Mouse (Mus musculus) liver, embryonic 16.5 days (tissue): ENCODE results near the gene Crb1. TPM values are rescaled to one million over a fixed set of nuclear protein-coding genes. Genes with fewer than 3 reads are reported as not detected.

Source experiments
- ATAC-seq: fragments of 200-750 bp; cut with Nextera tagmentation; 2 replicates; pipeline ENCODE4 v1.8.0; 2017; ENCODE audit warnings: low read depth, mild to moderate bottlenecking, moderate number of reproducible peaks, moderate library complexity
- H3K27ac ChIP-seq: fragments of 300-500 bp; sonication (generic); 2 replicates; pipeline ENCODE4 v1.5.1; 2014; ENCODE audit warnings: mild to moderate bottlenecking, low read length
- H3K27me3 ChIP-seq: fragments of 300-500 bp; sonication (generic); 2 replicates; pipeline ENCODE4 v1.6.1; 2014; ENCODE audit warnings: low read depth, low read length, mixed read lengths; ENCODE audit not compliant: control insufficient read depth, insufficient read depth
- H3K36me3 ChIP-seq: fragments of 300-500 bp; sonication (generic); 2 replicates; pipeline ENCODE4 v1.6.1; 2014; ENCODE audit warnings: mild to moderate bottlenecking; ENCODE audit not compliant: control insufficient read depth, insufficient read depth
- H3K4me1 ChIP-seq: fragments of 300-500 bp; sonication (generic); 2 replicates; pipeline ENCODE4 v1.6.1; 2014; ENCODE audit warnings: low read depth, low read length, mixed read lengths; ENCODE audit not compliant: control insufficient read depth
- H3K4me2 ChIP-seq: fragments of 300-500 bp; sonication (generic); 2 replicates; pipeline ENCODE4 v1.6.1; 2014; ENCODE audit warnings: low read depth, low read length, mixed read lengths
- H3K4me3 ChIP-seq: fragments of 300-500 bp; sonication (generic); 2 replicates; pipeline ENCODE4 v1.5.1; 2014; ENCODE audit warnings: low read depth, mild to moderate bottlenecking, low read length
- H3K9ac ChIP-seq: fragments of 300-500 bp; sonication (generic); 2 replicates; pipeline ENCODE4 v1.6.1; 2014; ENCODE audit warnings: low read depth, low read length
- H3K9me3 ChIP-seq: fragments of 300-500 bp; sonication (generic); replicated peaks from 2 replicates; pipeline ENCODE4 v1.6.1; 2016; ENCODE audit warnings: low read length; ENCODE audit not compliant: control insufficient read depth
- WGBS: fragments of 180-500 bp; shearing (Covaris S2); extraction: QIAGEN DNeasy Blood & Tissue Kit; methylation state at CpG from one replicate; pipeline ENCODE4 v1.1.7; 2014; ENCODE audit not compliant: insufficient replicate concordance; 5-methylcytosine and 5-hydroxymethylcytosine counted together
- polyA plus RNA-seq: library from polyadenylated mRNA; unstranded; fragments of >200 nt; fragmentation: Nextera tagmentation; extraction: Ambion mirVana; gene quantifications from 2 replicates; pipeline ENCODE4 v1.2.1, GENCODE M21; 2015

The Crb1 gene
- polyA plus RNA-seq, 1 experiment from 2014 or later, result not detected

GRCm38 (mm10) chr1:139252041-139252440 lies 124.9 kb downstream of the Crb1 start:
- no peak for ATAC-seq
- no peaks in the 10 kb centered on the region for H3K36me3 ChIP-seq
- no peaks in the 10 kb centered on the region for H3K9me3 ChIP-seq
- H3K4me3 ChIP-seq, result no peak overlapping the region
- H3K27ac ChIP-seq, result no peak overlapping the region
- no peaks in the 10 kb centered on the region for H3K27me3 ChIP-seq
- no peaks in the 10 kb centered on the region for H3K4me1 ChIP-seq
- 66% methylated on average over 3 of the region's 3 CpGs for WGBS
- no peak overlapping the region for H3K9ac ChIP-seq
- no peak overlapping the region for H3K4me2 ChIP-seq

- no peak overlapping the region for H3K4me2 ChIP-seq
- WGBS, result 59% methylated on average over 6 of the region's 6 CpGs
- H3K9ac ChIP-seq, result no peak overlapping the region
- no peaks in the 10 kb centered on the region for H3K27me3 ChIP-seq
- no peak overlapping the region for H3K4me3 ChIP-seq
- H3K9me3 ChIP-seq, result no peaks in the 10 kb centered on the region
- no peaks in the 10 kb centered on the region for H3K4me1 ChIP-seq
- H3K27ac ChIP-seq, result no peak overlapping the region
- H3K36me3 ChIP-seq, result no peaks in the 10 kb centered on the region
- ATAC-seq, result no peak
Observed at GRCm38 (mm10) chr1:139249159-139249558, 127.7 kb downstream of the Crb1 start.

- H3K9me3 ChIP-seq, result no peaks in the 10 kb centered on the region
- no peak overlapping the region for H3K27ac ChIP-seq
- no peaks in the 10 kb centered on the region for H3K36me3 ChIP-seq
- no peak overlapping the region for H3K9ac ChIP-seq
- WGBS, result 74% methylated on average over 12 of the region's 12 CpGs
- no peak overlapping the region for H3K4me2 ChIP-seq
- no peaks in the 10 kb centered on the region for H3K27me3 ChIP-seq
- no peak overlapping the region for H3K4me3 ChIP-seq
- no peak for ATAC-seq
- H3K4me1 ChIP-seq, result no peaks in the 10 kb centered on the region
Observed at GRCm38 (mm10) chr1:139246723-139247380, 130.0 kb downstream of the Crb1 start.

- Histone ChIP-seq H3K4me1 (no peaks in the 10 kb centered on the region), H3K27ac (no peak overlapping the region), H3K9me3 (no peaks in the 10 kb centered on the region), H3K4me2 (no peak overlapping the region), H3K36me3 (no peaks in the 10 kb centered on the region), H3K4me3 (no peak overlapping the region), H3K27me3 (no peaks in the 10 kb centered on the region), H3K9ac (no peak overlapping the region)
- ATAC-seq, result no peak
- WGBS, result 49% methylated on average over 5 of the region's 5 CpGs
Observed at GRCm38 (mm10) chr1:139236794-139237193, 140.1 kb downstream of the Crb1 start.

- Histone ChIP-seq H3K4me3 (no peak overlapping the region), H3K4me1 (no peaks in the 10 kb centered on the region), H3K4me2 (no peak overlapping the region), H3K27me3 (no peaks in the 10 kb centered on the region), H3K27ac (no peak overlapping the region), H3K9ac (no peak overlapping the region), H3K9me3 (no peaks in the 10 kb centered on the region), H3K36me3 (no peaks in the 10 kb centered on the region)
- ATAC-seq, result no peak
- WGBS, result 69% methylated on average over 3 of the region's 3 CpGs
Observed at GRCm38 (mm10) chr1:139234611-139235568, 142.0 kb downstream of the Crb1 start.

GRCm38 (mm10) chr1:139232636-139233035 lies 144.3 kb downstream of the Crb1 start:
- no peak overlapping the region for H3K4me3 ChIP-seq
- ATAC-seq, result no peak
- no peaks in the 10 kb centered on the region for H3K27me3 ChIP-seq
- no peaks in the 10 kb centered on the region for H3K36me3 ChIP-seq
- H3K9ac ChIP-seq, result no peak overlapping the region
- H3K27ac ChIP-seq, result no peak overlapping the region
- H3K4me2 ChIP-seq, result no peak overlapping the region
- H3K9me3 ChIP-seq, result no peaks in the 10 kb centered on the region
- no peaks in the 10 kb centered on the region for H3K4me1 ChIP-seq
- WGBS, result 41% methylated on average over 3 of the region's 3 CpGs

- Histone ChIP-seq H3K27me3 (no peaks in the 10 kb centered on the region), H3K4me2 (no peak overlapping the region), H3K36me3 (no peaks in the 10 kb centered on the region), H3K4me1 (no peaks in the 10 kb centered on the region), H3K9me3 (no peaks in the 10 kb centered on the region), H3K4me3 (no peak overlapping the region), H3K27ac (no peak overlapping the region), H3K9ac (no peak overlapping the region)
- ATAC-seq, result no peak
- WGBS, result 65% methylated on average over 6 of the region's 6 CpGs
Observed at GRCm38 (mm10) chr1:139224309-139224949, 152.5 kb downstream of the Crb1 start.

- H3K27ac ChIP-seq, result no peak overlapping the region
- no peaks in the 10 kb centered on the region for H3K36me3 ChIP-seq
- no peak overlapping the region for H3K4me2 ChIP-seq
- no peaks in the 10 kb centered on the region for H3K9me3 ChIP-seq
- H3K4me3 ChIP-seq, result no peak overlapping the region
- H3K27me3 ChIP-seq, result no peaks in the 10 kb centered on the region
- WGBS, result 42% methylated on average over 4 of the region's 4 CpGs
- no peaks in the 10 kb centered on the region for H3K4me1 ChIP-seq
- no peak overlapping the region for H3K9ac ChIP-seq
- no peak for ATAC-seq
Observed at GRCm38 (mm10) chr1:139223804-139224203, 153.1 kb downstream of the Crb1 start.

GRCm38 (mm10) chr1:139215311-139215710 lies 161.6 kb downstream of the Crb1 start:
- no peak overlapping the region for H3K27ac ChIP-seq
- WGBS, result 56% methylated on average over 8 of the region's 8 CpGs
- ATAC-seq, result no peak
- no peak overlapping the region for H3K9ac ChIP-seq
- H3K27me3 ChIP-seq, result no peaks in the 10 kb centered on the region
- H3K9me3 ChIP-seq, result no peaks in the 10 kb centered on the region
- no peak overlapping the region for H3K4me3 ChIP-seq
- H3K4me2 ChIP-seq, result no peak overlapping the region
- H3K4me1 ChIP-seq, result no peaks in the 10 kb centered on the region
- no peaks in the 10 kb centered on the region for H3K36me3 ChIP-seq
